Mouse (Mus musculus): ENCODE measurements around the gene Pofut1.

DNA sequence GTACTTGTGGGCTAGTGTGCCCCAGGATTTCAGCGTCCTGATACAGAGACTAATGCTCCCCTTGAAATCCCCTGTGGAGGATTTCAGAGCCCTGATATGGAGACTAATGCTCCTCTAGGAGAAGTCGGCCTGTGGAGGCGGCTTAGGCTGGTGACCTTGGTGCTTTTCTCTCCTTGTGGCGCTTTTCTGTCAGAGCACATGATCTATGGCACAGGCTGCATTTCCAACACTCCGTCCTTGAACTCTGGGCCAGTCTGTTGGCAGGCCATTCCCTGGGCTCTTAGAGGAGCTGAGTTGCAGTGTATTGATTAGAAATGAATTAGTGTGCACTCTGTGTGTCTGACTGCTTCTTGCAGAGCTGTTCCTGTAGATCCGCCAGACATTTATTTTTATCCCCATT lies 63.9 kb downstream of the Pofut1 start:
- no peak for TF ChIP-seq POLR2A (IDR thresholded peaks at IDR 0.05; ENCODE audit: low read depth, low read length)
- no peak for TF ChIP-seq CTCF (IDR thresholded peaks at IDR 0.05; ENCODE audit: borderline replicate concordance, insufficient read depth, low read length)
